Mouse (Mus musculus): ENCODE measurements around the gene Oaz2. TPM values are rescaled to one million over a fixed set of nuclear protein-coding genes. Genes with fewer than 3 reads are reported as not detected.

The Oaz2 gene
- total and polyA plus RNA-seq, 2 experiments from 2014 or later: 293 to 350 TPM

DNA sequence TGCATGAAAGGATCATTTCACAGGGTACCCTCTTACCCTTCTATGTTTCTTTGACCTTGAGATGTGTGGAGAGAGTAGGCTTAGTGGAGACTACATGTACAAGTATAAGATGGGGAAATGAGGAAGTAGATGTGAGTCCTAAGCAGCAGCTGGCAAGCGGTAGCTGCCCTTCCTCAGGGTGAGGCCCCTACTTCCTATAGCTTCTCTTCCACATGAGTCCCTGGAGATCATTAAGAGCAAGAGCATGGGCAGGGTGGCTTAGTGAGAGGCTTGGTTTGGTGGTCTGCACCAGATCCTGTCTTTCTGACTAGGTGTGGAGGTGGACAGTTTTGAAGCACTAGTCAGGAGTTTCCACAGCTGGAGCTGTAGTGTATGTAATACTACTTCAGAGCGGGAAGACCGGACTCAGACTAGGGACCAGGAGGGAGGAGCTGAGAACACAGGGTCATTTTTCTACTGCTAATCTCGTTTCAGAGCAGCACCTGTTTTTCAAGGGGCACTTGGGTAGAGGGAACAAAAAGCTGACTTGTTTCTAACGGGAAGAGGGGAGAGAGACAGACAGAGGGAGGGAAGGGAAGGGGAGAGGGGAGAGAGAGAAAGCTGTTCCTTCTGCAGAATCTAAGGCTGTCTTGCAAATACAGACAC is 25.3 kb downstream of the Oaz2 start:
- ATAC-seq (ENCODE audit: insufficient read depth, low read depth) (no peak), DNase-seq (ENCODE audit: low spot score) (no peak)
- Histone ChIP-seq H3K9ac (replicated peaks; ENCODE audit: low read depth, low read length) (no peak overlapping the region), H3K27ac (ENCODE audit: low read depth) (no peak overlapping the region), H3K4me3 (ENCODE audit: low read depth, low read length) (no peak overlapping the region), H3K4me1 (ENCODE audit: control insufficient read depth, insufficient read depth) (0 out of 2 replicates have a peak, but pooled peaks cover 8% of the 10 kb centered on the region), H3K36me3 (replicated peaks; ENCODE audit: control insufficient read depth, insufficient read depth, low read length) (peaks cover 69% of the 10 kb centered on the region), H3K27me3 (ENCODE audit: control insufficient read depth, insufficient read depth, low read length) (no peaks in the 10 kb centered on the region), H3K9me3 (replicated peaks; ENCODE audit: control insufficient read depth, low read length) (no peaks in the 10 kb centered on the region), H3K4me2 (ENCODE audit: low read depth, low read length) (no peak overlapping the region)
- 36% methylated on average over 5 of the region's 5 CpGs for WGBS
- TF ChIP-seq CTCF (IDR thresholded peaks at IDR 0.05; ENCODE audit: low read depth) (no peak), EP300 (IDR thresholded peaks at IDR 0.05; ENCODE audit: low read depth) (no peak)

DNA sequence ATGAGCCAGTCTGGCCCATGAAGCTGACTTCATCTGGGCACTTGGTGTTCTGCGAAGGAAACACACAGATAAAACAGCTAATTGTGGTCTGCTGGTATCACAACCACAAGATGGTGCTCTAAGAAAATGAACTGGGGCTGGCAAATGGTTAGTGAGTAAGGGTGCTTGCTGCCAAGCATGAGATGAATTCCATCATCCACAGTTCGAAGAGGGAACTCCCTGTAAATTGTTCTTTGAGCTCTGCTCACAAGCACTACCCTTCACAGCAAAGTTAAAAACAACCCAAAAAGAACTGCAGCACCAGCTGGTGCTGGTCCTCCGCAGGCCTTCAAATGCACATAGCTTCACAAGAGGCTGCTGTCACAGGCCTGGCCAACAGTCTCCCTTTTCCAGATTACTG is 27.8 kb downstream of the Oaz2 start:
- DNase-seq (ENCODE audit: low spot score) (peak; percentile 78), ATAC-seq (ENCODE audit: insufficient read depth, low read depth) (peak; percentile 53)
- TF ChIP-seq CTCF (IDR thresholded peaks at IDR 0.05; ENCODE audit: low read depth) (peak; percentile 79), EP300 (IDR thresholded peaks at IDR 0.05; ENCODE audit: low read depth) (no peak)
- no peak overlapping the region for H3K4me3 ChIP-seq (ENCODE audit: low read depth, low read length)
- H3K9ac ChIP-seq (replicated peaks; ENCODE audit: low read depth, low read length): no peak overlapping the region
- 23% methylated on average over 3 of the region's 3 CpGs for WGBS
- peak overlapping the region; percentile 57 for H3K27ac ChIP-seq (ENCODE audit: low read depth)
- H3K4me2 ChIP-seq (ENCODE audit: low read depth, low read length): no peak overlapping the region
- no peaks in the 10 kb centered on the region for H3K27me3 ChIP-seq (ENCODE audit: control insufficient read depth, insufficient read depth, low read length)
- 0 out of 2 replicates have a peak, but pooled peaks cover 8% of the 10 kb centered on the region for H3K4me1 ChIP-seq (ENCODE audit: control insufficient read depth, insufficient read depth)
- peaks cover 76% of the 10 kb centered on the region for H3K36me3 ChIP-seq (replicated peaks; ENCODE audit: control insufficient read depth, insufficient read depth, low read length)
- H3K9me3 ChIP-seq (replicated peaks; ENCODE audit: control insufficient read depth, low read length): no peaks in the 10 kb centered on the region

DNA sequence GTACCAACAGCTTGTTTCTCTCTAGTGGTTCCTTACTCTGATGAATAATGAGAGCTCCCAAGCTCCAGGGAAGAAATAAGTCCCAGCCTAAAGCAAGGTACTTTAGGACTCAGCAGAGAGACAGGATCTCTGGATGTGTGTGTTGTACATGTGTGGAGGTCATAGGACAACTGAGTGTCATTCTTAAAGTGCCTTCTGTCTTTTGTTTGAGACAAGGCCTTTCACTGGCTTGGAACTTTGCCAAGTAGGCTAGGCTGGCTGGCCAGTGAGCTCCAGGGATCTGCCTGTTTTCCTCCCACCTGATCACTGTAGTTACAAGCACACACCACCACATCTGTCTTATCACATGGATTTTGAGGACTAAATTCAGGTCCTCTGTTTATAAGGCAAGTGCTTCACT is 28.5 kb downstream of the Oaz2 start:
- ATAC-seq (ENCODE audit: insufficient read depth, low read depth) (peak; percentile 45), DNase-seq (ENCODE audit: low spot score) (peak; percentile 59)
- Histone ChIP-seq H3K27ac (ENCODE audit: low read depth) (peak overlapping the region; percentile 57), H3K36me3 (replicated peaks; ENCODE audit: control insufficient read depth, insufficient read depth, low read length) (peaks cover 76% of the 10 kb centered on the region), H3K9me3 (replicated peaks; ENCODE audit: control insufficient read depth, low read length) (no peaks in the 10 kb centered on the region), H3K4me1 (ENCODE audit: control insufficient read depth, insufficient read depth) (0 out of 2 replicates have a peak, but pooled peaks cover 8% of the 10 kb centered on the region), H3K4me2 (ENCODE audit: low read depth, low read length) (no peak overlapping the region), H3K9ac (replicated peaks; ENCODE audit: low read depth, low read length) (0 out of 2 replicates have a peak overlapping the region, but pooled peaks have one; percentile 7), H3K27me3 (ENCODE audit: control insufficient read depth, insufficient read depth, low read length) (no peaks in the 10 kb centered on the region), H3K4me3 (ENCODE audit: low read depth, low read length) (no peak overlapping the region)
- TF ChIP-seq EP300 (IDR thresholded peaks at IDR 0.05; ENCODE audit: low read depth): no peak
- no peak for TF ChIP-seq CTCF (IDR thresholded peaks at IDR 0.05; ENCODE audit: low read depth)

DNA sequence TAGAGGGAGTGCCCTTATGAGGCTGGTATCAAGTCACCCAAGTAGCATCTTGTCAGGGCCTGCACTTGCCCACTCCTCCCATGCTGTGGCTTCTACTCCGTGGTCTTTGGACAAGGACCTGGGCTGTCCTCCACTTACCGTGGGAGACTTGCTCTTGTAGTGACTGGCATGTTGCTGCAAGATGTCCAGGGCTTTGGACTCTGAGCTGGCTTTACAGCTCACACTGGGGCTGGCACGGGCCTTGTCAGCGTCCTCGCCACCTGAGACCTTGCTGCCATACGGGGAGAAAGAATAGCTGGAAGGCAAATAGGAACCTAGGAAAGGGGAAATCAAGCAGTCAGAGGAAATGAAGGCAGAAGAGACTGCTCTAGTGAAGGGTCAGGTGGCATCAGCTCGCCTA is 29.6 kb downstream of the Oaz2 start:
- peaks cover 77% of the 10 kb centered on the region for H3K36me3 ChIP-seq (replicated peaks; ENCODE audit: control insufficient read depth, insufficient read depth, low read length)

DNA sequence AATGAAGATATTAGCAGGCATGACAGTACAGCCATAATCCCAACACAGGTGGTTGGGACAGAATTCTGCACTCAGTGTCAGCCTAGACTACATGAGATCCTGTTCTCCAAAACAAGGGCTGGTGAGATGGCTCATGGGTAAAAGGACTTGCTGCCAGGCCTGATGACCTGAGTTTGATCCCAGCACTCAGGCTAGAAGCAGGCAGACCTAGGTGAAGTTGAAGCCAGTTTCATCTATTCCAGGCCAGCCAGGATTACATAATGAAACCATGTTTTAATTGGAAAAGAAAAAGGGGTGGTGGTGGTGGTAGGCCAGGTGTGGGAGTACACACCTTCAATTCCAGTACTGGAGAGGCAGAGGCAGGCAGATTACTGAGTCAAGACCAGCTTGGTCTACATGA is 30.2 kb downstream of the Oaz2 start:
- no peak overlapping the region for H3K4me3 ChIP-seq (ENCODE audit: low read depth, low read length)

More for the DNA sequence above, 29.6 kb downstream of the Oaz2 start:
- Histone ChIP-seq H3K9me3 (replicated peaks; ENCODE audit: control insufficient read depth, low read length) (no peaks in the 10 kb centered on the region), H3K9ac (replicated peaks; ENCODE audit: low read depth, low read length) (no peak overlapping the region), H3K27ac (ENCODE audit: low read depth) (no peak overlapping the region), H3K4me1 (ENCODE audit: control insufficient read depth, insufficient read depth) (0 out of 2 replicates have a peak, but pooled peaks cover 8% of the 10 kb centered on the region), H3K27me3 (ENCODE audit: control insufficient read depth, insufficient read depth, low read length) (no peaks in the 10 kb centered on the region), H3K4me3 (ENCODE audit: low read depth, low read length) (no peak overlapping the region), H3K4me2 (ENCODE audit: low read depth, low read length) (no peak overlapping the region)
- no peak for TF ChIP-seq CTCF (IDR thresholded peaks at IDR 0.05; ENCODE audit: low read depth)
- no peak for TF ChIP-seq EP300 (IDR thresholded peaks at IDR 0.05; ENCODE audit: low read depth)
- no peak for ATAC-seq (ENCODE audit: insufficient read depth, low read depth)
- 80% methylated on average over 7 of the region's 7 CpGs for WGBS
- no peak for DNase-seq (ENCODE audit: low spot score)

DNA sequence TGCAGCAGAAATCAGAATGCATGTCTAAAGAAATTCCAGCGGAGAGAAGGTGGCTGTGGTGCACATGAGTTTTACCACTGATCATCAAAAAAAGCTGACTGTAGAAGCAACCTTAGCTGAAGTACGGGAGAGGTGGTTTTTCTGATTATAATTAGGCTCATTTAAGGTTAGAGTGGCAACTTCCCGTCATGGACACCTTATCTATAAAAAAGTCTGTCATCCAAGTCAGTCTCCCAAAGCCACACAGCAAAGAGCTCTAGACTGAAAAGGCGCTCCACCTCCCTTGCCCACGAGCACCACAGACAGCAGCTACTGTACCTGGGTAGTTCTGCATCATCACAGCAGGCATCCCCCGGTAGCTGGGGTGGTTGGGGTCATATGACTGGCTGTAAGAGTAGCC is 32.7 kb downstream of the Oaz2 start:
- Histone ChIP-seq H3K36me3 (replicated peaks; ENCODE audit: control insufficient read depth, insufficient read depth, low read length) (peaks cover 69% of the 10 kb centered on the region), H3K9ac (replicated peaks; ENCODE audit: low read depth, low read length) (no peak overlapping the region), H3K27ac (ENCODE audit: low read depth) (no peak overlapping the region), H3K4me2 (ENCODE audit: low read depth, low read length) (no peak overlapping the region), H3K4me1 (ENCODE audit: control insufficient read depth, insufficient read depth) (0 out of 2 replicates have a peak, but pooled peaks cover 8% of the 10 kb centered on the region), H3K9me3 (replicated peaks; ENCODE audit: control insufficient read depth, low read length) (no peaks in the 10 kb centered on the region), H3K27me3 (ENCODE audit: control insufficient read depth, insufficient read depth, low read length) (no peaks in the 10 kb centered on the region), H3K4me3 (ENCODE audit: low read depth, low read length) (no peak overlapping the region)
- no peak for DNase-seq (ENCODE audit: low spot score)
- no peak for ATAC-seq (ENCODE audit: insufficient read depth, low read depth)
- TF ChIP-seq EP300 (IDR thresholded peaks at IDR 0.05; ENCODE audit: low read depth): no peak
- no peak for TF ChIP-seq CTCF (IDR thresholded peaks at IDR 0.05; ENCODE audit: low read depth)
- 71% methylated on average over 6 of the region's 6 CpGs for WGBS

More for the DNA sequence above, 30.2 kb downstream of the Oaz2 start:
- Histone ChIP-seq H3K27ac (ENCODE audit: low read depth) (no peak overlapping the region), H3K27me3 (ENCODE audit: control insufficient read depth, insufficient read depth, low read length) (no peaks in the 10 kb centered on the region), H3K4me2 (ENCODE audit: low read depth, low read length) (no peak overlapping the region), H3K36me3 (replicated peaks; ENCODE audit: control insufficient read depth, insufficient read depth, low read length) (peaks cover 77% of the 10 kb centered on the region), H3K4me1 (ENCODE audit: control insufficient read depth, insufficient read depth) (0 out of 2 replicates have a peak, but pooled peaks cover 8% of the 10 kb centered on the region), H3K9ac (replicated peaks; ENCODE audit: low read depth, low read length) (no peak overlapping the region), H3K9me3 (replicated peaks; ENCODE audit: control insufficient read depth, low read length) (no peaks in the 10 kb centered on the region)
- DNase-seq (ENCODE audit: low spot score) (no peak), ATAC-seq (ENCODE audit: insufficient read depth, low read depth) (no peak)
- no peak for TF ChIP-seq EP300 (IDR thresholded peaks at IDR 0.05; ENCODE audit: low read depth)
- TF ChIP-seq CTCF (IDR thresholded peaks at IDR 0.05; ENCODE audit: low read depth): no peak
